Comparison of ENCODE assay signal across 8 mouse cellular contexts in the genomic region with DNA sequence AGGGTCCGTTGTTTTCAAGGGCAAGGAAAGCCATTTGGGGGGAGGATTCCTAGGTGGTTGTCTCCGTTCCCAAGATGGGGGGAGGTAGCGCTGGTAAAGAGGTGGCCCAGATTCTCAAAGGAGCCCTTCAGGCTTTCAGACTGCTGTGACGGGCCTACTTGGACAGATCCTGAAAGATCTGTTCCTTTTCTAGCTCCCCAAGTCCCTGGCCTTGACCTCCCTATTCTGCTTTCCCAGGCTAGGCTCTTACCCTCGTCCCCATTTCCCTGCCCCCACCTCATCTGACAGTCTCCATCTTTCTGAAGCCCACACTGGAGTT. TPM values are rescaled to one million over a fixed set of nuclear protein-coding genes. Genes with fewer than 3 reads are reported as not detected.
DNase-seq lines count a peak whose midpoint lies in the region; ATAC-seq and TF ChIP-seq lines count a peak whose summit lies in the region.

No protein-coding gene starts in this region.

- H3K36me3 ChIP-seq in forebrain, embryonic 10.5 days (replicated peaks) = peaks cover 21% of the 10 kb centered on the region
- H3K36me3 ChIP-seq in hindbrain, embryonic 16.5 days (ENCODE audit: control insufficient read depth, insufficient read depth, low read length) = no peaks in the 10 kb centered on the region
- H3K36me3 ChIP-seq in limb, embryonic 14.5 days (ENCODE audit: control insufficient read depth, insufficient read depth, low read length) = no peaks in the 10 kb centered on the region

- H3K4me2 ChIP-seq in hindbrain, embryonic 16.5 days (ENCODE audit: low read length) = peak overlapping the region; percentile 73
- peak overlapping the region; percentile 66 for H3K4me2 ChIP-seq in limb, embryonic 14.5 days (replicated peaks; ENCODE audit: low read depth, low read length, severe bottlenecking)

- peak overlapping the region; percentile 94 for H3K4me3 ChIP-seq in forebrain, embryonic 10.5 days
- peak overlapping the region; percentile 98 for H3K4me3 ChIP-seq in hindbrain, embryonic 16.5 days (ENCODE audit: low read length)
- H3K4me3 ChIP-seq in limb, embryonic 14.5 days (replicated peaks; ENCODE audit: low read length) = peak overlapping the region; percentile 72

- peak; percentile 7 for DNase-seq in ovary, postnatal 36 days (ENCODE audit: low spot score)
- DNase-seq in ovary, adult 18-20 months (ENCODE audit: low spot score) = no peak
- DNase-seq in adrenal gland, postnatal 36 days = peak; percentile 40 to 59
- DNase-seq in forebrain, embryonic 10.5 days (ENCODE audit: extremely low spot score, low spot score) = no peak
- peak; percentile 16 for DNase-seq in limb, embryonic 14.5 days (ENCODE audit: low spot score)
- DNase-seq in neural tube, embryonic 10.5 days (ENCODE audit: extremely low spot score, low spot score) = peak; percentile 49

- peak overlapping the region; percentile 100 for H3K9ac ChIP-seq in hindbrain, embryonic 16.5 days (ENCODE audit: low read depth, low read length)
- H3K9ac ChIP-seq in limb, embryonic 14.5 days (ENCODE audit: low read depth, low read length, severe bottlenecking) = peak overlapping the region; percentile 97

- no peak for TF ChIP-seq POLR2A in limb, embryonic 14.5 days (IDR thresholded peaks at IDR 0.05; ENCODE audit: borderline replicate concordance, extremely low read depth, insufficient read depth, insufficient read length)

- ATAC-seq in hindbrain, embryonic 16.5 days = 0 out of 2 replicates have a peak, but pooled peaks have one; percentile 5
- no peak for ATAC-seq in limb, embryonic 14.5 days (ENCODE audit: low FRiP score, low read depth)
- no peak for ATAC-seq in granulocyte monocyte progenitor cell, adult 5-6 weeks (replicated peaks; ENCODE audit: poor library complexity, severe bottlenecking)

- no peaks in the 10 kb centered on the region for H3K9me3 ChIP-seq in forebrain, embryonic 10.5 days
- no peaks in the 10 kb centered on the region for H3K9me3 ChIP-seq in hindbrain, embryonic 16.5 days (ENCODE audit: control insufficient read depth, low read length)
- H3K9me3 ChIP-seq in limb, embryonic 14.5 days (ENCODE audit: control insufficient read depth, low read length) = no peaks in the 10 kb centered on the region

- no peaks in the 10 kb centered on the region for H3K27me3 ChIP-seq in forebrain, embryonic 10.5 days (ENCODE audit: poor library complexity, severe bottlenecking)
- H3K27me3 ChIP-seq in hindbrain, embryonic 16.5 days (replicated peaks; ENCODE audit: control insufficient read depth, insufficient read depth, low read length) = no peaks in the 10 kb centered on the region
- no peaks in the 10 kb centered on the region for H3K27me3 ChIP-seq in limb, embryonic 14.5 days (ENCODE audit: control insufficient read depth, insufficient read depth, low read length)

- peak overlapping the region; percentile 99 for H3K27ac ChIP-seq in forebrain, embryonic 10.5 days
- peak overlapping the region; percentile 98 for H3K27ac ChIP-seq in hindbrain, embryonic 16.5 days (ENCODE audit: low read depth, low read length)
- H3K27ac ChIP-seq in limb, embryonic 14.5 days (replicated peaks; ENCODE audit: low read depth, low read length) = peak overlapping the region; percentile 98

- under 1% methylated on average over 5 of the region's 5 CpGs for WGBS in forebrain, embryonic 10.5 days
- 0% methylated on average over 5 of the region's 5 CpGs for WGBS in hindbrain, embryonic 16.5 days
- 0% methylated on average over 5 of the region's 5 CpGs for WGBS in limb, embryonic 14.5 days

- H3K4me1 ChIP-seq in forebrain, embryonic 10.5 days = peaks cover 15% of the 10 kb centered on the region
- peaks cover 3% of the 10 kb centered on the region; the same call in 1 of the 2 replicates for H3K4me1 ChIP-seq in hindbrain, embryonic 16.5 days (ENCODE audit: control insufficient read depth, insufficient read depth, low read depth, low read length)
- peaks cover 5% of the 10 kb centered on the region for H3K4me1 ChIP-seq in limb, embryonic 14.5 days (ENCODE audit: control insufficient read depth, insufficient read depth, low read length)

RNA-seq across cellular contexts. Expression of gene Ptpn9, which starts 1.3 kb away (rescaled TPM):
- total RNA-seq in adrenal gland, postnatal 36 days (2021) = 10 to 100 TPM; 47.7 to 53.8 TPM
- 17.7 and 20.2 TPM in 2 replicates for polyA plus RNA-seq in forebrain, embryonic 10.5 days (2016; fragmentation: Nextera tagmentation; extraction: Ambion mirVana)
- 22.9 and 24.6 TPM in 2 replicates for polyA plus RNA-seq in hindbrain, embryonic 16.5 days (2015; fragmentation: Nextera tagmentation; extraction: Ambion mirVana)
- polyA plus RNA-seq in limb, embryonic 14.5 days (2012; rRNA removed) = 41.8 and 48.4 TPM in 2 replicates
- 38.3 and 43.7 TPM in 2 replicates for polyA plus RNA-seq in limb, embryonic 14.5 days (2014; fragmentation: Nextera tagmentation; extraction: Ambion mirVana)
- 10.2 and 11.3 TPM in 2 replicates for total RNA-seq in granulocyte monocyte progenitor cell, adult 5-6 weeks (2014; fragmentation: Nextera tagmentation)
- total RNA-seq in granulocyte monocyte progenitor cell, adult 5-6 weeks (2017) = 10.3 and 10.5 TPM in 2 replicates

RNA-seq across cellular contexts. Expression of gene Snupn, which starts 45.3 kb away (rescaled TPM):
- 10 to 100 TPM; 11.7 to 12.4 TPM for total RNA-seq in adrenal gland, postnatal 36 days (2021)
- 28.9 and 29.3 TPM in 2 replicates for polyA plus RNA-seq in forebrain, embryonic 10.5 days (2016; fragmentation: Nextera tagmentation; extraction: Ambion mirVana)
- 28.9 and 29.9 TPM in 2 replicates for polyA plus RNA-seq in hindbrain, embryonic 16.5 days (2015; fragmentation: Nextera tagmentation; extraction: Ambion mirVana)
- polyA plus RNA-seq in limb, embryonic 14.5 days (2012; rRNA removed) = 14.5 and 15.9 TPM in 2 replicates
- 24.2 and 27.0 TPM in 2 replicates for polyA plus RNA-seq in limb, embryonic 14.5 days (2014; fragmentation: Nextera tagmentation; extraction: Ambion mirVana)
- 1.4 and 3.3 TPM in 2 replicates for total RNA-seq in granulocyte monocyte progenitor cell, adult 5-6 weeks (2014; fragmentation: Nextera tagmentation)
- 10.9 and 11.6 TPM in 2 replicates for total RNA-seq in granulocyte monocyte progenitor cell, adult 5-6 weeks (2017)

RNA-seq across cellular contexts. Expression of gene Imp3, which starts 58.7 kb away (rescaled TPM):
- total RNA-seq in adrenal gland, postnatal 36 days (2021) = 100 to 1,000 TPM in 1 of 2 experiments, 10 to 100 TPM in 1; 89.4 to 106 TPM
- 62.6 and 72.1 TPM in 2 replicates for polyA plus RNA-seq in forebrain, embryonic 10.5 days (2016; fragmentation: Nextera tagmentation; extraction: Ambion mirVana)
- polyA plus RNA-seq in hindbrain, embryonic 16.5 days (2015; fragmentation: Nextera tagmentation; extraction: Ambion mirVana) = 66.8 and 66.9 TPM in 2 replicates
- polyA plus RNA-seq in limb, embryonic 14.5 days (2012; rRNA removed) = 165 and 193 TPM in 2 replicates
- 88.8 and 95.2 TPM in 2 replicates for polyA plus RNA-seq in limb, embryonic 14.5 days (2014; fragmentation: Nextera tagmentation; extraction: Ambion mirVana)
- 95.8 and 123 TPM in 2 replicates for total RNA-seq in granulocyte monocyte progenitor cell, adult 5-6 weeks (2014; fragmentation: Nextera tagmentation)
- total RNA-seq in granulocyte monocyte progenitor cell, adult 5-6 weeks (2017) = 65.1 and 69.7 TPM in 2 replicates

Comparison
In these comparisons a context has a peak if more than half of its experiments do, and no peak if none do; other contexts are left out.
1. DNase-seq: peak in ovary, postnatal 36 days (single experiment), adrenal gland, postnatal 36 days (2 of 2), limb, embryonic 14.5 days (single experiment) and neural tube, embryonic 10.5 days (single experiment); none in ovary, adult 18-20 months (single experiment) and forebrain, embryonic 10.5 days (single experiment).
2. Peak in every context shown above with its lines, with median percentiles within 50 percentile points of each other: H3K27ac ChIP-seq and H3K4me3 ChIP-seq.